7 mouse cellular contexts compared by ENCODE assay signal in genomic region chr10:116848749-116849473, GRCm38 (mm10). TPM values are rescaled to one million over a fixed set of nuclear protein-coding genes. Genes with fewer than 3 reads are reported as not detected.
DNase-seq lines count a peak whose midpoint lies in the region; ATAC-seq and TF ChIP-seq lines count a peak whose summit lies in the region.

No protein-coding gene starts in this region.

- intact Hi-C loops in left cerebral cortex, postnatal 36 days (cut with DNase I): loop anchor here (5.0 kb wide), 1 partner anchor 517 kb away; no protein-coding TSS in a partner anchor

- H3K4me2 ChIP-seq in intestine, postnatal 0 days (replicated peaks; ENCODE audit: low read depth): no peak overlapping the region
- peak overlapping the region; percentile 52 for H3K4me2 ChIP-seq in midbrain, embryonic 15.5 days

- 27% methylated on average over 22 of the region's 22 CpGs for WGBS in intestine, postnatal 0 days
- WGBS in midbrain, embryonic 15.5 days: 19% methylated on average over 22 of the region's 22 CpGs
- 29% methylated on average over 22 of the region's 22 CpGs for WGBS in spleen, adult 2 months

- no peak overlapping the region for H3K4me3 ChIP-seq in intestine, postnatal 0 days (ENCODE audit: low read depth, low read length)
- H3K4me3 ChIP-seq in midbrain, embryonic 15.5 days: peak overlapping the region; percentile 23
- no peak overlapping the region for H3K4me3 ChIP-seq in spleen, adult 2 months (ENCODE audit: extremely low read depth, insufficient read depth, insufficient read length)

- H3K9ac ChIP-seq in intestine, postnatal 0 days (ENCODE audit: low read depth, low read length): no peak overlapping the region
- no peak overlapping the region for H3K9ac ChIP-seq in midbrain, embryonic 15.5 days

- TF ChIP-seq POLR2A in spleen, adult 2 months (IDR thresholded peaks at IDR 0.05; ENCODE audit: low read depth, low read length): no peak

- H3K27ac ChIP-seq in intestine, postnatal 0 days (ENCODE audit: low read depth, low read length): no peak overlapping the region
- H3K27ac ChIP-seq in midbrain, embryonic 15.5 days: no peak overlapping the region
- H3K27ac ChIP-seq in spleen, adult 2 months (ENCODE audit: insufficient read depth, low read length): no peak overlapping the region

- H3K27me3 ChIP-seq in intestine, postnatal 0 days (replicated peaks; ENCODE audit: control insufficient read depth, insufficient read depth, low read length): no peaks in the 10 kb centered on the region
- H3K27me3 ChIP-seq in midbrain, embryonic 15.5 days (replicated peaks): no peaks in the 10 kb centered on the region
- H3K27me3 ChIP-seq in spleen, adult 2 months (ENCODE audit: control insufficient read depth, insufficient read depth, low read length): no peaks in the 10 kb centered on the region

- 0 out of 2 replicates have a peak, but pooled peaks cover 5% of the 10 kb centered on the region for H3K36me3 ChIP-seq in intestine, postnatal 0 days (ENCODE audit: control insufficient read depth, insufficient read depth)
- H3K36me3 ChIP-seq in midbrain, embryonic 15.5 days (replicated peaks): no peaks in the 10 kb centered on the region
- H3K36me3 ChIP-seq in spleen, adult 2 months (ENCODE audit: control insufficient read depth, insufficient read depth, low read length): no peaks in the 10 kb centered on the region

- H3K4me1 ChIP-seq in intestine, postnatal 0 days (replicated peaks; ENCODE audit: control insufficient read depth, insufficient read depth, low read length): no peaks in the 10 kb centered on the region
- peaks cover 5% of the 10 kb centered on the region for H3K4me1 ChIP-seq in midbrain, embryonic 15.5 days
- no peaks in the 10 kb centered on the region; the same call in 1 of the 2 replicates for H3K4me1 ChIP-seq in spleen, adult 2 months (ENCODE audit: control insufficient read depth, insufficient read depth, insufficient read length)

- TF ChIP-seq CTCF in intestine, postnatal 0 days (IDR thresholded peaks at IDR 0.05; ENCODE audit: low read depth): peak; percentile 93
- peak; percentile 91 for TF ChIP-seq CTCF in spleen, adult 2 months (IDR thresholded peaks at IDR 0.05; ENCODE audit: extremely low read depth, insufficient read depth, insufficient read length, insufficient replicate concordance)

- peak; percentile 93 for ATAC-seq in granulocyte monocyte progenitor cell, adult 5-6 weeks (replicated peaks; ENCODE audit: poor library complexity, severe bottlenecking)
- ATAC-seq in intestine, postnatal 0 days: no peak
- peak; percentile 80 for ATAC-seq in midbrain, embryonic 15.5 days (replicated peaks)

- peak; percentile 77 for DNase-seq in adrenal gland, adult 2 months
- peak; percentile 85 for DNase-seq in embryo, embryonic 11 days
- DNase-seq in left cerebral cortex, postnatal 36 days (ENCODE audit: low spot score in 2 of 2): peak; percentile 78 to 84
- DNase-seq in spleen, adult 2 months (ENCODE audit: low read depth in 1 of 2, low spot score in 2 of 2): peak; percentile 9 to 75

- no peaks in the 10 kb centered on the region for H3K9me3 ChIP-seq in intestine, postnatal 0 days (ENCODE audit: control insufficient read depth)
- H3K9me3 ChIP-seq in midbrain, embryonic 15.5 days: no peaks in the 10 kb centered on the region

RNA-seq across cellular contexts. Expression of gene Myrfl, which starts 47.8 kb away (rescaled TPM):
- total RNA-seq in adrenal gland, adult 2 months (2021): under 1 TPM in 1 of 2 experiments, not detected in 1; 0.21 TPM
- 0.12 TPM in 1 of 2 replicates, not detected in the other for polyA plus RNA-seq in adrenal gland, adult 2 months (2012; rRNA removed)
- total RNA-seq in granulocyte monocyte progenitor cell, adult 5-6 weeks (2014; fragmentation: Nextera tagmentation): not detected in 2 replicates
- total RNA-seq in granulocyte monocyte progenitor cell, adult 5-6 weeks (2017): not detected in 2 replicates
- 7.3 and 9.5 TPM in 2 replicates for polyA plus RNA-seq in intestine, postnatal 0 days (2015; fragmentation: Nextera tagmentation; extraction: Ambion mirVana)
- under 1 TPM; 0.15 to 0.25 TPM for total RNA-seq in left cerebral cortex, postnatal 36 days (2021)
- polyA plus RNA-seq in midbrain, embryonic 15.5 days (2015; fragmentation: Nextera tagmentation; extraction: Ambion mirVana): 0.10 and 0.22 TPM in 2 replicates
- polyA plus RNA-seq in spleen, adult 2 months (2012; rRNA removed): 0.02 TPM in 1 of 2 replicates, not detected in the other
